Mouse (Mus musculus): Measurements from ENCODE around the gene Elavl2.

GRCm38 (mm10) chr4:91447887-91448286, 47.3 kb upstream of the Elavl2 start:
- TF ChIP-seq CTCF (IDR thresholded peaks at IDR 0.05; ENCODE audit: borderline replicate concordance, control insufficient read depth, extremely low read depth, insufficient read depth, low read length, poor library complexity), result no peak
- TF ChIP-seq POLR2A (IDR thresholded peaks at IDR 0.05; ENCODE audit: control insufficient read depth, extremely low read depth, insufficient read depth, low read length, poor library complexity), result no peak
